9 mouse cellular contexts compared by ENCODE assay signal in the genomic region with DNA sequence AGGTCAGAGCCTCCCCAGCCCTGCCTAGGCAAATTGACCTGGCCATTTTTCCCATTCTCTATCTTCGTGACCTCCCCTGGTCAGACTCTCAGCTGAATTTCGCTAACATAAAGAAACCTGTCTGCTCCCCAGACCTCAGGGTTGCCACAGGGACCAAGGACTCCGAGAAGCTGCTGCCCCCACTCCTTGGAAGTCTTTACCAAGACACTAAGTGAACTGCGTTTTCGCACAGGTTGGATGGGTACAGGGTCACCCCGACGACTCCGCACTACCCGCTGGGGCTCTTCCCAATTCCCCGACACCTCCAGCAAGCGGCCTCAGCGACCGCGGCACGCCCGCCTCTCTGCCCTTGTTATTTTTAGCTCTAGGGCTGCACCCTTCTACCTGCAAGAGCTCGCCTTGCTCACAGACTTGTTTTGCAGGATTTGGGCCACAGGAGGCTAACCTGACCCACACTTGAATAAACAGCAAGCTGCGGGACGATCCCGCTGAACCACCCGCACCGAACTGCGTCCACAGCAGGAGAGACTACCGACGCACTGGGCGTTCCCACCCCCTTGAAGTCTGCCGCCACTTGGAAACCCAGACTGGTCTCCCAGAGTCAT. TPM values are rescaled to one million over a fixed set of nuclear protein-coding genes. Genes with fewer than 3 reads are reported as not detected.
DNase-seq lines count a peak whose midpoint lies in the region; ATAC-seq lines count a peak whose summit lies in the region.
"Had no signal": no experiment of that assay in that cellular context is flagged by ENCODE, and none has a peak within 500 bp of the region (broad histone marks: within the 10 kb centered on the region; RNA-seq: fewer than 3 reads in every experiment).

No protein-coding gene starts in this region.

- peaks cover 44% of the 10 kb centered on the region for H3K27me3 ChIP-seq in forebrain, embryonic 12.5 days
- peaks cover 27% of the 10 kb centered on the region for H3K27me3 ChIP-seq in kidney, embryonic 16.5 days (ENCODE audit: insufficient read depth, low read length)

- peak; percentile 33; the same call in 1 of the 2 replicates for ATAC-seq in forebrain, embryonic 12.5 days (ENCODE audit: low FRiP score)
- ATAC-seq in kidney, embryonic 16.5 days (ENCODE audit: low FRiP score, low TSS enrichment): no peak; the same call in 1 of the 2 replicates

- no peak overlapping the region for H3K9ac ChIP-seq in forebrain, embryonic 12.5 days
- peak overlapping the region; percentile 40; the same call in 1 of the 2 replicates for H3K9ac ChIP-seq in kidney, embryonic 16.5 days (replicated peaks; ENCODE audit: low read length)

- under 1% methylated on average over 27 of the region's 27 CpGs for WGBS in forebrain, embryonic 12.5 days
- 3% methylated on average over 27 of the region's 27 CpGs for WGBS in kidney, embryonic 16.5 days

- peak overlapping the region; percentile 16 for H3K4me3 ChIP-seq in forebrain, embryonic 12.5 days (replicated peaks)
- peak overlapping the region; percentile 39 for H3K4me3 ChIP-seq in kidney, embryonic 16.5 days (ENCODE audit: low read length)

- no peaks in the 10 kb centered on the region for H3K9me3 ChIP-seq in forebrain, embryonic 12.5 days
- H3K9me3 ChIP-seq in kidney, embryonic 16.5 days (ENCODE audit: low read length): no peaks in the 10 kb centered on the region

- peak; percentile 66 for DNase-seq in R1 (ENCODE audit: low read depth, low spot score)
- peak; percentile 55 for DNase-seq in lung, postnatal 25 days (ENCODE audit: low spot score)
- no peak for DNase-seq in adrenal gland, adult 8-10 months
- DNase-seq in natural killer cell, adult 2 months (ENCODE audit: low spot score in 2 of 2): no peak
- DNase-seq in adrenal gland, postnatal 4 days (ENCODE audit: low spot score in 2 of 2): no peak
- DNase-seq in gastrocnemius, postnatal 4 days (ENCODE audit: low spot score in 2 of 2): no peak

- H3K27ac ChIP-seq in forebrain, embryonic 12.5 days: no peak overlapping the region
- H3K27ac ChIP-seq in kidney, embryonic 16.5 days (ENCODE audit: low read length): no peak overlapping the region

- H3K4me1 ChIP-seq in forebrain, embryonic 12.5 days: peaks cover 6% of the 10 kb centered on the region
- peaks cover 10% of the 10 kb centered on the region; the same call in 1 of the 2 replicates for H3K4me1 ChIP-seq in kidney, embryonic 16.5 days (ENCODE audit: insufficient read depth, low read length)

- H3K36me3 ChIP-seq in forebrain, embryonic 12.5 days (replicated peaks): no peaks in the 10 kb centered on the region
- no peaks in the 10 kb centered on the region for H3K36me3 ChIP-seq in kidney, embryonic 16.5 days (ENCODE audit: insufficient read depth, low read length)

- peak overlapping the region; percentile 48 for H3K4me2 ChIP-seq in forebrain, embryonic 12.5 days
- H3K4me2 ChIP-seq in kidney, embryonic 16.5 days (replicated peaks; ENCODE audit: low read depth, low read length): peak overlapping the region; percentile 58

RNA-seq across cellular contexts. Expression of a gene that starts 7.7 kb away (rescaled TPM):
- polyA plus RNA-seq in forebrain, embryonic 12.5 days (2016; fragmentation: Nextera tagmentation; extraction: Ambion mirVana): 8.6 and 13.4 TPM in 2 replicates
- polyA plus RNA-seq in kidney, embryonic 16.5 days (2015; fragmentation: Nextera tagmentation; extraction: Ambion mirVana): 43.0 and 43.3 TPM in 2 replicates
- total RNA-seq in adrenal gland, adult 8-10 months (2022): 10 to 100 TPM in 3 of 4 experiments, 1 to 10 TPM in 1; 9.5 to 20.1 (median 14.0) TPM
- 10 to 100 TPM in 1 of 2 experiments, 1 to 10 TPM in 1; 8.4 to 11.4 TPM for total RNA-seq in adrenal gland, postnatal 4 days (2021)
- 10 to 100 TPM; 19.5 to 34.7 TPM for total RNA-seq in gastrocnemius, postnatal 4 days (2021)

RNA-seq across cellular contexts. Expression of a gene that starts 19.0 kb away (rescaled TPM):
- polyA plus RNA-seq in forebrain, embryonic 12.5 days (2016; fragmentation: Nextera tagmentation; extraction: Ambion mirVana): not detected in 2 replicates
- 0.96 and 2.6 TPM in 2 replicates for polyA plus RNA-seq in kidney, embryonic 16.5 days (2015; fragmentation: Nextera tagmentation; extraction: Ambion mirVana)
- total RNA-seq in adrenal gland, adult 8-10 months (2022): not detected
- 1 to 10 TPM in 1 of 2 experiments, not detected in 1; 1.2 TPM for total RNA-seq in adrenal gland, postnatal 4 days (2021)
- total RNA-seq in gastrocnemius, postnatal 4 days (2021): not detected
- total RNA-seq: liver, adult 2 months had no signal
- polyA plus RNA-seq: liver, adult 2 months had no signal

Comparison
In these comparisons a context has a peak if more than half of its experiments do, and no peak if none do; other contexts are left out.
1. DNase-seq: peak in R1 (single experiment) and lung, postnatal 25 days (single experiment); none in adrenal gland, adult 8-10 months (single experiment), natural killer cell, adult 2 months (0 of 2), adrenal gland, postnatal 4 days (0 of 2) and gastrocnemius, postnatal 4 days (0 of 2).